Mouse (Mus musculus) right cerebral cortex, postnatal 25 days (tissue): ENCODE data around the gene Ptprt.

Experiments
- DNase-seq: peaks from one replicate; pipeline ENCODE4 v3.0.0; 2022

The Ptprt gene

GRCm38 (mm10) chr2:162581651-162582050, 79.3 kb downstream of the Ptprt start:
- no peak for DNase-seq

- no peak for DNase-seq
These were observed 83.1 kb downstream of the Ptprt start for GRCm38 (mm10) chr2:162577819-162578218.

GRCm38 (mm10) chr2:162572851-162573250, 88.1 kb downstream of the Ptprt start:
- no peak for DNase-seq

GRCm38 (mm10) chr2:162571037-162571436, 89.9 kb downstream of the Ptprt start:
- no peak for DNase-seq

- no peak for DNase-seq
These were observed 92.4 kb downstream of the Ptprt start for GRCm38 (mm10) chr2:162568308-162569100.

GRCm38 (mm10) chr2:162548312-162548711, 112.6 kb downstream of the Ptprt start:
- no peak for DNase-seq

- DNase-seq = no peak
These were observed 129.3 kb downstream of the Ptprt start for GRCm38 (mm10) chr2:162531638-162532037.

GRCm38 (mm10) chr2:162528911-162529310, 132.0 kb downstream of the Ptprt start:
- no peak for DNase-seq

- no peak for DNase-seq
These were observed 145.0 kb downstream of the Ptprt start for GRCm38 (mm10) chr2:162515993-162516392.

- DNase-seq = no peak
These were observed 147.9 kb downstream of the Ptprt start for GRCm38 (mm10) chr2:162513072-162513471.

- DNase-seq = no peak
These were observed 148.9 kb downstream of the Ptprt start for GRCm38 (mm10) chr2:162512094-162512493.

GRCm38 (mm10) chr2:162509016-162509415, 151.9 kb downstream of the Ptprt start:
- DNase-seq = no peak

GRCm38 (mm10) chr2:162507664-162508063, 153.3 kb downstream of the Ptprt start:
- DNase-seq = no peak

- no peak for DNase-seq
These were observed 156.1 kb downstream of the Ptprt start for GRCm38 (mm10) chr2:162504850-162505249.

GRCm38 (mm10) chr2:162499501-162499915, 161.4 kb downstream of the Ptprt start:
- DNase-seq = no peak

- DNase-seq = no peak
These were observed 162.8 kb downstream of the Ptprt start for GRCm38 (mm10) chr2:162498191-162498590.

- DNase-seq = no peak
These were observed 176.9 kb downstream of the Ptprt start for GRCm38 (mm10) chr2:162484036-162484435.

GRCm38 (mm10) chr2:162443106-162443505, 217.8 kb downstream of the Ptprt start:
- DNase-seq = no peak

- DNase-seq = no peak
These were observed 224.3 kb downstream of the Ptprt start for GRCm38 (mm10) chr2:162436646-162437045.

GRCm38 (mm10) chr2:162430171-162430570, 230.8 kb downstream of the Ptprt start:
- peak; percentile 62 for DNase-seq

GRCm38 (mm10) chr2:162426114-162426513, 234.8 kb downstream of the Ptprt start:
- DNase-seq = no peak

GRCm38 (mm10) chr2:162418181-162418580, 242.8 kb downstream of the Ptprt start:
- DNase-seq = no peak

- DNase-seq = no peak
These were observed 247.7 kb downstream of the Ptprt start for GRCm38 (mm10) chr2:162413073-162413812.

GRCm38 (mm10) chr2:162411014-162411413, 249.9 kb downstream of the Ptprt start:
- DNase-seq = no peak
